9 mouse cellular contexts compared by ENCODE assay signal in the genomic region with DNA sequence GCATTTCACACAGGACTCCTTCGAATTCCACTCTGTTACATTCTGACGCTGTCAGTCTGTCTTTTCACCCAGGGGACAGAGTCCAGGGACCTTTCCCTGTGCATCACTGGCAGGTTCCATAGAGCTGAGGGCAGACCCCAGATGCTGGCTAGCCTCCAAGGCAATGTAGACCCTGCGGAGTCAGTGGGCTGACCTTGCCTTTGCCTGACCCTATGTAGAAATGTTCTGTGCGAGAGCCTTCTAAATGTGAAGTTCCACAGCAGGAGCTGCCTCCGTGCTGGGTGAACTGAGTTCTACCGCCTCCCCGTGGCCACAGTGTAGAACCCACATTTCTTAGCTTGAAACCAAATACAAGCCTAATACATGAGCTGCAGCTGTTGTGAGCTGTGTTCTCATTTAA. TPM values are rescaled to one million over a fixed set of nuclear protein-coding genes. Genes with fewer than 3 reads are reported as not detected.
DNase-seq lines count a peak whose midpoint lies in the region; ATAC-seq and TF ChIP-seq lines count a peak whose summit lies in the region.
"Had no signal": no experiment of that assay in that cellular context is flagged by ENCODE, and none has a peak within 500 bp of the region (broad histone marks: within the 10 kb centered on the region; RNA-seq: fewer than 3 reads in every experiment).

No protein-coding gene starts in this region.

- peak; percentile 74 for DNase-seq in intestine, embryonic 14.5 days (ENCODE audit: low spot score)
- DNase-seq in adrenal gland, postnatal 14 days, result peak; percentile 78
- peak; percentile 60 for DNase-seq in embryonic facial prominence, embryonic 14.5 days (ENCODE audit: low spot score)
- peak; percentile 72 for DNase-seq in hindbrain, embryonic 14.5 days (ENCODE audit: low spot score)
- peak; percentile 61 to 65 for DNase-seq in left cerebral cortex, postnatal 36 days (ENCODE audit: low spot score in 2 of 2)
- peak; percentile 61 for DNase-seq in naive thymus-derived CD4-positive, alpha-beta T cell, adult 2 months (ENCODE audit: low read depth)
- peak; percentile 51 for DNase-seq in thymus, adult 2 months

- WGBS in intestine, embryonic 14.5 days, result 32% methylated on average over 7 of the region's 7 CpGs
- WGBS in intestine, embryonic 16.5 days, result 34% methylated on average over 7 of the region's 7 CpGs
- 39% methylated on average over 7 of the region's 7 CpGs for WGBS in embryonic facial prominence, embryonic 14.5 days
- WGBS in hindbrain, embryonic 14.5 days, result 35% methylated on average over 7 of the region's 7 CpGs
- 57% methylated on average over 7 of the region's 7 CpGs for WGBS in thymus, adult 2 months

- no peak for TF ChIP-seq POLR2A in thymus, adult 2 months (IDR thresholded peaks at IDR 0.05; ENCODE audit: control insufficient read depth, extremely low read depth, insufficient read depth, low read length, poor library complexity)

- no peak overlapping the region for H3K4me3 ChIP-seq in intestine, embryonic 14.5 days (ENCODE audit: low read depth, low read length)
- no peak overlapping the region for H3K4me3 ChIP-seq in intestine, embryonic 16.5 days (ENCODE audit: low read length)
- no peak overlapping the region for H3K4me3 ChIP-seq in embryonic facial prominence, embryonic 14.5 days (ENCODE audit: low read depth, low read length)
- H3K4me3 ChIP-seq in hindbrain, embryonic 14.5 days (replicated peaks; ENCODE audit: low read length), result no peak overlapping the region
- no peak overlapping the region for H3K4me3 ChIP-seq in thymus, adult 2 months (ENCODE audit: control insufficient read depth, insufficient read depth, low read length)
- H3K4me3 ChIP-seq: embryonic facial prominence, embryonic 12.5 days had no signal

- H3K27ac ChIP-seq in intestine, embryonic 14.5 days (ENCODE audit: low read depth), result no peak overlapping the region
- H3K27ac ChIP-seq in intestine, embryonic 16.5 days (ENCODE audit: low read length), result no peak overlapping the region
- no peak overlapping the region for H3K27ac ChIP-seq in embryonic facial prominence, embryonic 14.5 days (replicated peaks; ENCODE audit: low read depth, low read length)
- no peak overlapping the region for H3K27ac ChIP-seq in hindbrain, embryonic 14.5 days
- no peak overlapping the region for H3K27ac ChIP-seq in thymus, adult 2 months (ENCODE audit: control insufficient read depth, insufficient read depth, low read length)
- H3K27ac ChIP-seq: embryonic facial prominence, embryonic 12.5 days had no signal

- no peaks in the 10 kb centered on the region for H3K9me3 ChIP-seq in intestine, embryonic 14.5 days (ENCODE audit: control insufficient read depth, low read length)
- no peaks in the 10 kb centered on the region for H3K9me3 ChIP-seq in intestine, embryonic 16.5 days (ENCODE audit: control insufficient read depth, low read length)
- H3K9me3 ChIP-seq in embryonic facial prominence, embryonic 14.5 days (ENCODE audit: control insufficient read depth, low read length), result no peaks in the 10 kb centered on the region
- H3K9me3 ChIP-seq in hindbrain, embryonic 14.5 days (ENCODE audit: control insufficient read depth, low read length), result no peaks in the 10 kb centered on the region
- H3K9me3 ChIP-seq: embryonic facial prominence, embryonic 12.5 days had no signal

- intact Hi-C loops in left cerebral cortex, postnatal 36 days (cut with DNase I), result loop anchor here (5.0 kb wide), 1 partner anchor 245 kb away; no protein-coding TSS in a partner anchor

- 0 out of 2 replicates have a peak, but pooled peaks cover 4% of the 10 kb centered on the region for H3K36me3 ChIP-seq in intestine, embryonic 14.5 days (ENCODE audit: control insufficient read depth, insufficient read depth, low read length)
- H3K36me3 ChIP-seq in intestine, embryonic 16.5 days (ENCODE audit: control insufficient read depth, insufficient read depth, low read length), result no peaks in the 10 kb centered on the region; the same call in 1 of the 2 replicates
- peaks cover 5% of the 10 kb centered on the region for H3K36me3 ChIP-seq in embryonic facial prominence, embryonic 14.5 days (ENCODE audit: control insufficient read depth, insufficient read depth, low read length)
- H3K36me3 ChIP-seq in hindbrain, embryonic 14.5 days (replicated peaks; ENCODE audit: control insufficient read depth, insufficient read depth), result 0 out of 2 replicates have a peak, but pooled peaks cover 3% of the 10 kb centered on the region
- H3K36me3 ChIP-seq in thymus, adult 2 months (ENCODE audit: control insufficient read depth, insufficient read depth, low read length), result no peaks in the 10 kb centered on the region

- H3K4me1 ChIP-seq in intestine, embryonic 14.5 days (replicated peaks; ENCODE audit: control insufficient read depth, insufficient read depth, low read length), result no peaks in the 10 kb centered on the region
- H3K4me1 ChIP-seq in intestine, embryonic 16.5 days (ENCODE audit: control insufficient read depth, insufficient read depth, low read length), result peaks cover 14% of the 10 kb centered on the region
- H3K4me1 ChIP-seq in embryonic facial prominence, embryonic 14.5 days (ENCODE audit: control insufficient read depth, insufficient read depth, low read length), result no peaks in the 10 kb centered on the region
- 0 out of 2 replicates have a peak, but pooled peaks cover 8% of the 10 kb centered on the region for H3K4me1 ChIP-seq in hindbrain, embryonic 14.5 days (replicated peaks; ENCODE audit: control insufficient read depth, insufficient read depth, low read length)
- H3K4me1 ChIP-seq in thymus, adult 2 months (replicated peaks; ENCODE audit: control insufficient read depth, insufficient read depth, low read length), result peaks cover 14% of the 10 kb centered on the region
- H3K4me1 ChIP-seq: embryonic facial prominence, embryonic 12.5 days had no signal

- no peak for ATAC-seq in intestine, embryonic 14.5 days (replicated peaks; ENCODE audit: low FRiP score, low TSS enrichment, low read depth)
- ATAC-seq in intestine, embryonic 16.5 days, result no peak
- peak; percentile 70 for ATAC-seq in embryonic facial prominence, embryonic 14.5 days (ENCODE audit: low read depth)
- no peak for ATAC-seq in hindbrain, embryonic 14.5 days (ENCODE audit: low FRiP score)

- H3K27me3 ChIP-seq in intestine, embryonic 14.5 days (replicated peaks; ENCODE audit: control insufficient read depth, insufficient read depth, low read length), result no peaks in the 10 kb centered on the region
- H3K27me3 ChIP-seq in intestine, embryonic 16.5 days (replicated peaks; ENCODE audit: control insufficient read depth, insufficient read depth, low read length), result no peaks in the 10 kb centered on the region
- H3K27me3 ChIP-seq in embryonic facial prominence, embryonic 14.5 days (replicated peaks; ENCODE audit: control insufficient read depth, insufficient read depth, low read length), result no peaks in the 10 kb centered on the region
- no peaks in the 10 kb centered on the region for H3K27me3 ChIP-seq in hindbrain, embryonic 14.5 days (ENCODE audit: control insufficient read depth, insufficient read depth, low read length)
- no peaks in the 10 kb centered on the region for H3K27me3 ChIP-seq in thymus, adult 2 months (ENCODE audit: control insufficient read depth, insufficient read depth, low read length)
- H3K27me3 ChIP-seq: embryonic facial prominence, embryonic 12.5 days had no signal

- no peak overlapping the region for H3K9ac ChIP-seq in intestine, embryonic 14.5 days (ENCODE audit: low read length)
- no peak overlapping the region for H3K9ac ChIP-seq in intestine, embryonic 16.5 days (ENCODE audit: low read depth, low read length)
- H3K9ac ChIP-seq in embryonic facial prominence, embryonic 14.5 days (ENCODE audit: low read depth, low read length), result no peak overlapping the region
- H3K9ac ChIP-seq in hindbrain, embryonic 14.5 days, result no peak overlapping the region
- H3K9ac ChIP-seq: embryonic facial prominence, embryonic 12.5 days had no signal

- peak; percentile 59; the same call in 1 of the 2 replicates for TF ChIP-seq CTCF in thymus, adult 2 months (IDR thresholded peaks at IDR 0.05; ENCODE audit: borderline replicate concordance, control insufficient read depth, extremely low read depth, insufficient read depth, low read length, poor library complexity)

- no peak overlapping the region for H3K4me2 ChIP-seq in intestine, embryonic 14.5 days (ENCODE audit: low read length)
- no peak overlapping the region for H3K4me2 ChIP-seq in intestine, embryonic 16.5 days (ENCODE audit: low read depth, low read length)
- no peak overlapping the region for H3K4me2 ChIP-seq in embryonic facial prominence, embryonic 14.5 days (ENCODE audit: low read depth, low read length)
- no peak overlapping the region for H3K4me2 ChIP-seq in hindbrain, embryonic 14.5 days (replicated peaks)
- H3K4me2 ChIP-seq: embryonic facial prominence, embryonic 12.5 days had no signal

RNA-seq across cellular contexts. Expression of a gene that starts 28.9 kb away (rescaled TPM):
- 6.0 and 7.1 TPM in 2 replicates for polyA plus RNA-seq in intestine, embryonic 14.5 days (2014; fragmentation: Nextera tagmentation; extraction: Ambion mirVana)
- 2.8 and 3.9 TPM in 2 replicates for polyA plus RNA-seq in intestine, embryonic 16.5 days (2015; fragmentation: Nextera tagmentation; extraction: Ambion mirVana)
- 12.7 and 15.1 TPM in 2 replicates for total RNA-seq in adrenal gland, postnatal 14 days (2021)
- 7.3 and 9.6 TPM in 2 replicates for polyA plus RNA-seq in embryonic facial prominence, embryonic 14.5 days (2014; fragmentation: Nextera tagmentation; extraction: Ambion mirVana)
- polyA plus RNA-seq in hindbrain, embryonic 14.5 days (2014; fragmentation: Nextera tagmentation; extraction: Ambion mirVana), result 10.6 and 11.2 TPM in 2 replicates
- 10 to 100 TPM; 18.9 to 27.1 TPM for total RNA-seq in left cerebral cortex, postnatal 36 days (2021)
- 22.0 and 27.6 TPM in 2 replicates for polyA plus RNA-seq in thymus, adult 2 months (2012; rRNA removed)

RNA-seq across cellular contexts. Expression of a gene that starts 30.9 kb away (rescaled TPM):
- 7.3 and 8.1 TPM in 2 replicates for polyA plus RNA-seq in intestine, embryonic 14.5 days (2014; fragmentation: Nextera tagmentation; extraction: Ambion mirVana)
- 6.3 and 8.0 TPM in 2 replicates for polyA plus RNA-seq in intestine, embryonic 16.5 days (2015; fragmentation: Nextera tagmentation; extraction: Ambion mirVana)
- 3.7 and 5.2 TPM in 2 replicates for total RNA-seq in adrenal gland, postnatal 14 days (2021)
- polyA plus RNA-seq in embryonic facial prominence, embryonic 14.5 days (2014; fragmentation: Nextera tagmentation; extraction: Ambion mirVana), result 3.6 and 4.2 TPM in 2 replicates
- 57.0 and 63.1 TPM in 2 replicates for polyA plus RNA-seq in hindbrain, embryonic 14.5 days (2014; fragmentation: Nextera tagmentation; extraction: Ambion mirVana)
- 10 to 100 TPM; 51.5 to 71.2 TPM for total RNA-seq in left cerebral cortex, postnatal 36 days (2021)
- 18.8 and 20.4 TPM in 2 replicates for polyA plus RNA-seq in thymus, adult 2 months (2012; rRNA removed)
